Mouse (Mus musculus) heart, adult 2 months (tissue): ENCODE results near the gene Med23.

Source experiments
- CTCF ChIP-seq: fragments of 200-600 bp; IDR thresholded peaks from 2 replicates; pipeline ENCODE4 v1.8.1; 2022; ENCODE audit warnings: antibody characterized with exemption, mild to moderate bottlenecking, moderate library complexity
- EP300 ChIP-seq: fragments of 200-500 bp; IDR thresholded peaks from 2 replicates; pipeline ENCODE4 v1.6.1; 2011; ENCODE audit warnings: low read depth, low read length, control low read depth; ENCODE audit not compliant: insufficient read depth
- POLR2A ChIP-seq: fragments of 200-500 bp; IDR thresholded peaks from 2 replicates; pipeline ENCODE4 v1.6.1; 2011; ENCODE audit warnings: mild to moderate bottlenecking, low read depth, low read length, control low read depth; ENCODE audit not compliant: insufficient read depth

GRCm38 (mm10) chr10:24915486-24915885 is 45.7 kb downstream of the Med23 start:
- no peak for TF ChIP-seq CTCF
- no peak for TF ChIP-seq POLR2A
- no peak for TF ChIP-seq EP300
